Mouse (Mus musculus): ENCODE data around the gene Fbxl17. TPM values are rescaled to one million over a fixed set of nuclear protein-coding genes. Genes with fewer than 3 reads are reported as not detected.

Gene Fbxl17
- polyA plus RNA-seq, 1 experiment: 13.1 TPM

- TF ChIP-seq GATA1 (IDR thresholded peaks at IDR 0.05; ENCODE audit: low read length): no peak
Observed at GRCm38 (mm10) chr17:63119077-63119476, 380.7 kb downstream of the Fbxl17 start.

GRCm38 (mm10) chr17:63117130-63117529 is 382.7 kb downstream of the Fbxl17 start:
- TF ChIP-seq GATA1 (IDR thresholded peaks at IDR 0.05; ENCODE audit: low read length): no peak

- no peak for TF ChIP-seq GATA1 (IDR thresholded peaks at IDR 0.05; ENCODE audit: low read length)
Observed at GRCm38 (mm10) chr17:63114399-63115085, 385.3 kb downstream of the Fbxl17 start.

GRCm38 (mm10) chr17:63112826-63113225 is 387.0 kb downstream of the Fbxl17 start:
- no peak for TF ChIP-seq GATA1 (IDR thresholded peaks at IDR 0.05; ENCODE audit: low read length)

GRCm38 (mm10) chr17:63110994-63111393 is 388.8 kb downstream of the Fbxl17 start:
- no peak for TF ChIP-seq GATA1 (IDR thresholded peaks at IDR 0.05; ENCODE audit: low read length)

- TF ChIP-seq GATA1 (IDR thresholded peaks at IDR 0.05; ENCODE audit: low read length): no peak
Observed at GRCm38 (mm10) chr17:63110211-63110755, 389.5 kb downstream of the Fbxl17 start.

- no peak for TF ChIP-seq GATA1 (IDR thresholded peaks at IDR 0.05; ENCODE audit: low read length)
Observed at GRCm38 (mm10) chr17:63108035-63108434, 391.8 kb downstream of the Fbxl17 start.

GRCm38 (mm10) chr17:63107515-63107914 is 392.3 kb downstream of the Fbxl17 start:
- no peak for TF ChIP-seq GATA1 (IDR thresholded peaks at IDR 0.05; ENCODE audit: low read length)

- TF ChIP-seq GATA1 (IDR thresholded peaks at IDR 0.05; ENCODE audit: low read length): no peak
Observed at GRCm38 (mm10) chr17:63095553-63095952, 404.3 kb downstream of the Fbxl17 start.

- TF ChIP-seq GATA1 (IDR thresholded peaks at IDR 0.05; ENCODE audit: low read length): no peak
Observed at GRCm38 (mm10) chr17:63095017-63095416, 404.8 kb downstream of the Fbxl17 start.

- no peak for TF ChIP-seq GATA1 (IDR thresholded peaks at IDR 0.05; ENCODE audit: low read length)
Observed at GRCm38 (mm10) chr17:63093184-63093583, 406.6 kb downstream of the Fbxl17 start.

- TF ChIP-seq GATA1 (IDR thresholded peaks at IDR 0.05; ENCODE audit: low read length): no peak
Observed at GRCm38 (mm10) chr17:63092774-63093173, 407.0 kb downstream of the Fbxl17 start.

- TF ChIP-seq GATA1 (IDR thresholded peaks at IDR 0.05; ENCODE audit: low read length): no peak
Observed at GRCm38 (mm10) chr17:63090112-63090511, 409.7 kb downstream of the Fbxl17 start.

GRCm38 (mm10) chr17:63087265-63087664 is 412.6 kb downstream of the Fbxl17 start:
- TF ChIP-seq GATA1 (IDR thresholded peaks at IDR 0.05; ENCODE audit: low read length): no peak

- no peak for TF ChIP-seq GATA1 (IDR thresholded peaks at IDR 0.05; ENCODE audit: low read length)
Observed at GRCm38 (mm10) chr17:63086526-63086925, 413.3 kb downstream of the Fbxl17 start.

GRCm38 (mm10) chr17:63085227-63085626 is 414.6 kb downstream of the Fbxl17 start:
- TF ChIP-seq GATA1 (IDR thresholded peaks at IDR 0.05; ENCODE audit: low read length): no peak

GRCm38 (mm10) chr17:63079087-63079486 is 420.7 kb downstream of the Fbxl17 start:
- no peak for TF ChIP-seq GATA1 (IDR thresholded peaks at IDR 0.05; ENCODE audit: low read length)

Data from G1E-ER4 (cell line).